Mouse (Mus musculus) midbrain, postnatal 0 days (tissue): ENCODE measurements around the gene Ranbp17. TPM values are rescaled to one million over a fixed set of nuclear protein-coding genes. Genes with fewer than 3 reads are reported as not detected.

Experiments used
- ATAC-seq: fragments of 200-750 bp; cut with Nextera tagmentation; 2 replicates; pipeline ENCODE4 v1.8.0; 2017; ENCODE audit warnings: moderate number of reproducible peaks, mild to moderate bottlenecking, moderate TSS enrichment, moderate library complexity; ENCODE audit not compliant: low FRiP score
- DNase-seq: peaks from one replicate; pipeline ENCODE4 v3.0.0-alpha.2; 2015; ENCODE audit warnings: low spot score
- H3K27ac ChIP-seq: fragments of 300-500 bp; sonication (generic); 2 replicates; pipeline ENCODE4 v1.5.1; 2014; ENCODE audit warnings: low read depth, mild to moderate bottlenecking, low read length, mixed read lengths
- H3K27me3 ChIP-seq: fragments of 300-500 bp; sonication (generic); 2 replicates; pipeline ENCODE4 v1.6.1; 2014; ENCODE audit warnings: low read length, control low read depth, mixed read lengths; ENCODE audit not compliant: insufficient read depth
- H3K36me3 ChIP-seq: fragments of 300-500 bp; sonication (generic); 2 replicates; pipeline ENCODE4 v1.6.1; 2014; ENCODE audit warnings: low read length, control low read depth, mixed read lengths; ENCODE audit not compliant: insufficient read depth
- H3K4me1 ChIP-seq: fragments of 300-500 bp; sonication (generic); 2 replicates; pipeline ENCODE4 v1.6.1; 2014; ENCODE audit warnings: mild to moderate bottlenecking, control low read depth, antibody characterized with exemption, low read length, mixed read lengths; ENCODE audit not compliant: insufficient read depth
- H3K4me2 ChIP-seq: fragments of 300-500 bp; sonication (generic); 2 replicates; pipeline ENCODE4 v1.6.1; 2014; ENCODE audit warnings: low read depth, mild to moderate bottlenecking, low read length, mixed read lengths; ENCODE audit not compliant: poor library complexity, severe bottlenecking
- H3K4me3 ChIP-seq: fragments of 300-500 bp; sonication (generic); 2 replicates; pipeline ENCODE4 v1.5.1; 2014; ENCODE audit warnings: low read depth, mild to moderate bottlenecking, low read length, moderate library complexity
- H3K9ac ChIP-seq: fragments of 300-500 bp; sonication (generic); replicated peaks from 2 replicates; pipeline ENCODE4 v1.6.1; 2014; ENCODE audit warnings: mild to moderate bottlenecking, low read length, moderate library complexity, mixed read lengths; ENCODE audit not compliant: poor library complexity, severe bottlenecking
- H3K9me3 ChIP-seq: fragments of 300-500 bp; sonication (generic); 2 replicates; pipeline ENCODE4 v1.6.1; 2016; ENCODE audit warnings: low read length, control low read depth
- CTCF ChIP-seq: IDR thresholded peaks from 2 replicates; pipeline ENCODE4 v1.5.1; 2016; ENCODE audit warnings: antibody characterized with exemption, mild to moderate bottlenecking
- WGBS: fragments of 180-500 bp; shearing (Covaris S2); extraction: QIAGEN DNeasy Blood & Tissue Kit; methylation state at CpG from one replicate; pipeline ENCODE4 v1.1.7; 2014; 5-methylcytosine and 5-hydroxymethylcytosine counted together
- polyA plus RNA-seq: library from polyadenylated mRNA; unstranded; fragments of >200 nt; fragmentation: Nextera tagmentation; extraction: Ambion mirVana; gene quantifications from 2 replicates; pipeline ENCODE4 v1.2.1, GENCODE M21; 2015
- total RNA-seq: library from RNA; depleted of rRNA; stranded (reverse); fragments of >200 nt; gene quantifications from 2 replicates; pipeline ENCODE4 v1.2.3, GENCODE M21; 2014

The Ranbp17 gene
- total and polyA plus RNA-seq, 2 experiments from 2014 or later = 5.0 to 7.8 TPM

DNA sequence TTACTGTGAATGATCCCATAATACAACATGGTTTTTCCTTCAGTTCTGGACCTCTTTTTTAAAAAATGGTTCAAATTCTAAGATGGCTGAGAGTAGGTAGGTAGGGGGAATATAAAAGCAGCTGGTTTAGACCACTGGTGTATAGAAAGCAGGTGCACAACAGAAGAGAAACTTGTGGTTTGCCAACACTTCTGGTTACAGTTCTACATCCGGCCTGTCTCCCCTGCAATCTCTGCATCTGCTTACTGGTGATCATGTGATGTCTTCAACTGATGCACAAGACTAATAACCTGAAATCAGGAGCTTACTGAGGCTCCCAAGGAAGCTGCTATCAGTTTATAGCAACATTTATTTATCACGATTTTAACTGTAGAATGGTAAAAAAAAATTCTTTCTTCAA lies 164.3 kb downstream of the Ranbp17 start:
- Histone ChIP-seq H3K36me3 (no peaks in the 10 kb centered on the region), H3K4me1 (no peaks in the 10 kb centered on the region), H3K4me2 (no peak overlapping the region), H3K9ac (no peak overlapping the region), H3K4me3 (no peak overlapping the region), H3K27ac (no peak overlapping the region), H3K27me3 (no peaks in the 10 kb centered on the region), H3K9me3 (no peaks in the 10 kb centered on the region)
- no peak for TF ChIP-seq CTCF
- 88% methylated on average over 2 of the region's 2 CpGs for WGBS
- DNase-seq (no peak), ATAC-seq (no peak)

DNA sequence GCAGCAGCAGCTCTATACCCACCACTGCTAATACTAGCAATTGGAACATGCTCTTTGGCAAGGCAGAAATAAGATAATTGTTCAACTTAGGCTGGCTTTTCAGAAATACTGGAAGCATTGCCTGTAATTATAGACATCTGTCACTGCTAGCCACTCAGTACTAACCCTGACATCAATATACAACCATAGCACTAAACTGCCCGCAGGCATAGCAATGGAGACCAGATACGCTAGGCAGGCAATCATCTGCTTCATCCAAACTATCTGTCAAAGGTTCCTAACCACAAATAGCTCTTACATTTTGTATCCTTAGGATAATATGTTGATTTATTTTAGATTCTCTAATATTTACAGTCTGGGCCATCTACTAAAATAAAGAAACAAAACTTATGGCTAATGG lies 171.5 kb downstream of the Ranbp17 start:
- Histone ChIP-seq H3K9me3 (no peaks in the 10 kb centered on the region), H3K36me3 (no peaks in the 10 kb centered on the region), H3K27ac (no peak overlapping the region), H3K4me3 (no peak overlapping the region), H3K4me1 (no peaks in the 10 kb centered on the region), H3K9ac (no peak overlapping the region), H3K4me2 (no peak overlapping the region), H3K27me3 (no peaks in the 10 kb centered on the region)
- DNase-seq = no peak
- ATAC-seq = no peak
- TF ChIP-seq CTCF = no peak
- 87% methylated on average over 2 of the region's 2 CpGs for WGBS

DNA sequence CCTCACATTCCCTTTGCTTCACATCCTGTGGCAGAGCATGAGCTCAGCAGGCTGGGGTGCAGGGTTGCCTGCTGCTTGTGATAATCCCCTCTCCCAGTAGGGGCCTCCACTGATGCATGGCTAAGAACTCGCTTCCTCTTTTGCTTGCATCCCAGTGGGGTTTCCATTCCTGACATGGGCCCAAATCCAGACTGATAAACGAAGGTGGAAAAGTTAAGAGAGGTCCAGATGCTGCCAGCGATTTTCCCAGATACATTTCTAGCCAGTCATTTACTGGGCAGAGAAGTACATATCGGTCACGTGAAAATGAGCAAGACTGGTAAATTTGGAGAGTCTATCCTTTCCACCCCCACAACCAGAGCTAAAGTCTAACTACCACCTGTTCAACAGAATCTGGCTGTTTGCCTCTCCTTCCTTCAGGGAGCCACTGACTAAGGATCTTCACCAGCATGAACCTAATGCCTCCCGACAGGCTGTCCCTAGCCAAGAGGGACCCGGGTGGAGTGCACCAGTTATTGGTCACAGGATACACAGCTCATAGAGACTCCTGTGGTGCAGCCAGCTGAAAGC lies 176.9 kb downstream of the Ranbp17 start:
- peak; percentile 78 for DNase-seq
- Histone ChIP-seq H3K36me3 (no peaks in the 10 kb centered on the region), H3K27ac (no peak overlapping the region), H3K9me3 (no peaks in the 10 kb centered on the region), H3K4me3 (no peak overlapping the region), H3K4me2 (no peak overlapping the region), H3K9ac (no peak overlapping the region), H3K27me3 (no peaks in the 10 kb centered on the region), H3K4me1 (no peaks in the 10 kb centered on the region)
- TF ChIP-seq CTCF = peak; percentile 63
- ATAC-seq = no peak; the same call in 1 of the 2 replicates
- 12% methylated on average over 7 of the region's 7 CpGs for WGBS

DNA sequence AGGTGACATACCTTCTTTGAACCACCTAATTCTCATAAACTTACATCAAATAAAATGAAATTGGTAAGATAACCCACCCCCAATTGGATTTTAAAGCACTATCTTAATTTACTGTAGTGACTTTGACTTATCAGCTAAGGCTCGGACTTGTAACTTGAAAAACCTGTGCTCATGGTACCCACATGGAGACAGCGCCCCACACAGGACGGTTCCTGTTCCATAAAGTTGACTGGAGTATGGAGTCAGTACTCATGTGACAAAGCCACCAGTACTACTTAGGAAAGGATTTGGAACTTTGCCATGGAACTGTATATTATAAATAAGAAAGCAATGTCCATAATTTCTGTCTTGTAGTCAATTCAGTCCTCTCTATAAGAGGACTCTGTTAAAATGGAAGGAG lies 177.9 kb downstream of the Ranbp17 start:
- H3K27ac ChIP-seq = no peak overlapping the region
- H3K4me3 ChIP-seq = no peak overlapping the region
- ATAC-seq = no peak
- H3K4me2 ChIP-seq = no peak overlapping the region
- H3K9ac ChIP-seq = no peak overlapping the region
- 81% methylated on average over 3 of the region's 3 CpGs for WGBS
- H3K4me1 ChIP-seq = no peaks in the 10 kb centered on the region
- DNase-seq = no peak
- no peaks in the 10 kb centered on the region for H3K9me3 ChIP-seq
- no peaks in the 10 kb centered on the region for H3K27me3 ChIP-seq
- H3K36me3 ChIP-seq = no peaks in the 10 kb centered on the region
- no peak for TF ChIP-seq CTCF

DNA sequence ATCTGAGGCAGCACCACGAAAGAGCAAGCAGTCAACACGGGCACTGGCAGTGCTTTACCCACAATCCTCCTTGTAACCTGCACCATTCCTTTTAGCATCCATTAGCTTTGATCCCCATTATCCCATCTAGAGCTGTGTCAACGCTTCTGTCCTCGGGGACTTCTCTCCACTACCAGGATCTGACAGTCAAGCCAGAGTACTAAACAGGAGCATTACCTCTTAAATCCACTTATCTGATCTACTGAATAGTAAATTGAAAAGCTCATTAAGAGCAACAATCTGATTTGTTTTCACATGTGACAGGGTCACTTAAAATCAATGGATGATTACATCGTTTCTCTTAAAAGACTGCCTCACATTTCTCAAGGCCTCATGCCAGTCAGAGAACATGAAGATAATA lies 181.4 kb downstream of the Ranbp17 start:
- WGBS = 18% methylated on average over 5 of the region's 5 CpGs
- no peak overlapping the region for H3K9ac ChIP-seq
- H3K4me2 ChIP-seq = no peak overlapping the region
- no peak for TF ChIP-seq CTCF
- no peak overlapping the region for H3K4me3 ChIP-seq
- no peaks in the 10 kb centered on the region for H3K9me3 ChIP-seq
- H3K36me3 ChIP-seq = no peaks in the 10 kb centered on the region
- no peaks in the 10 kb centered on the region for H3K4me1 ChIP-seq
- H3K27me3 ChIP-seq = no peaks in the 10 kb centered on the region
- H3K27ac ChIP-seq = no peak overlapping the region
- no peak for DNase-seq
- ATAC-seq = no peak

DNA sequence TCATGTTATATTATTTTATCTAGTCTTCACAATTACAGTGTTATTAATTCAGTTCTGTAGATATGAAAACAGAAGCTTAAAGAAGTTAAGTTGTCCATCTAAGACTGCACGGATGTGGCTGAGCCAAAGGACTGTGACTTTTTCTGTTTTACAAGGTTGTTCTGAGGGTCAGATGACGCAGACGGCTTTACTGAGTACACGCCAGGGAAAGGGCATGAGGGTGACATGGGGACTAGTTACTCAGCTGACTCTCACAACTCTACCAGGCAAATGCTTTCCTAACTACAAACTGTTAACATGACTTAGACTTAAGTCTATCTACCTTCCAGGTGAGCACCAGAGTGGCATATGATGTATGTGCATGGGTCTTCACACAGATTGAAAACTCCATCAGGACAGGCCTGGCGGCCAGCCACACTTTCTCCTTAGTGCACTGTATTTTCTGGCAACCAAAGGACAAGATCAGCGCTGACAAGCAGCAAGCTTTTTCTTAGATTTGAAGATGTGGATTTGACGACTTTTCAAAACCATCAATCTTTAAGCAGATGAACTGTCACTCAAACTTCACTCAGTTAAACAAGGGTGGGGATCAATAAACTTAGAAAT lies 194.4 kb downstream of the Ranbp17 start:
- Histone ChIP-seq H3K9me3 (no peaks in the 10 kb centered on the region), H3K4me3 (no peak overlapping the region), H3K27ac (no peak overlapping the region), H3K27me3 (no peaks in the 10 kb centered on the region), H3K36me3 (0 out of 2 replicates have a peak, but pooled peaks cover 3% of the 10 kb centered on the region), H3K9ac (no peak overlapping the region), H3K4me1 (no peaks in the 10 kb centered on the region), H3K4me2 (no peak overlapping the region)
- no peak for TF ChIP-seq CTCF
- WGBS = 89% methylated on average over 7 of the region's 7 CpGs
- no peak for DNase-seq
- no peak for ATAC-seq
